Mouse (Mus musculus): Measurements from ENCODE around the gene Rab43. TPM values are rescaled to one million over a fixed set of nuclear protein-coding genes. Genes with fewer than 3 reads are reported as not detected.

The Rab43 gene
- total RNA-seq (2023; ENCODE audit: inconsistent age): 38.7 to 63.6 TPM (median 58.1 TPM) in 4 replicates

GRCm38 (mm10) chr6:87811675-87812338 lies at the start of gene Rab43:
TSS of gene Rab43 (minus strand) at chr6:87812164.

DNA sequence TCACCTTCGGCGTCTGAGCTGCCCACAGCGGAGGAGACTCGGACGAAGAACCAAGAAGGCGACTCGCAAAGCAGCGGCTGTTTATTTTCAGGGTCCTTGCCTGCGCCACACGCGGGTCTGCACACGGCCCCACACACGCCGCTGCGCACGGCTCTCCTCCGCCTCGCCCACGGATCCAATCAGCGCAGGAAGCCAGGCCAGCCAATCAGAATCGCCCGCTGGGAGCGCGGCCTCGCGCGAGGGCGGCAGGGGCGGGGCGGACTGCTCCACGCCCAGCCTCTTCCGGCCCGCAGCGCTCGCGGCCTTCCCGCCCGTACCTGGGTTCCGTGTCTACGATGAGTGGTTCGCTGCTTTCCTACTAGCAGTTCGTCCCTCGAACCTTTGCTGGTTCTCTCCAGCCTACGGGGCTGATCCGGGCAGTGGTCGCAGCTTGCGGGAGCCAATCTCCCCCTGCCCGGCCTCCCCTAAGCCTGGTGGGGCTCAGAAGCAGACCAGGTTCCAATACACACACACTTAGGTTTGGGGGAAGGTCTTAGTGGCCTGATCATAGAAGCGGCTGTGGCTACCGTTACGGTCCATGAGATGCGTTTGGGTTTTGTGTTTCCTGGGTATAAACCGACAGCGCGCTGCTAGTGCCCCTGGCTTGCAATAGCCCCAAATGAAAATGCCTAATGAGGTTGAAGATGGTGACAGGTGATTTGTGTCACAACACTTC lies 39.1 kb upstream of the Rab43 start, which contains the start of gene Cnbp:
Cnbp (minus strand) TSS at position 207 of the 715 bp plus-strand sequence.

DNA sequence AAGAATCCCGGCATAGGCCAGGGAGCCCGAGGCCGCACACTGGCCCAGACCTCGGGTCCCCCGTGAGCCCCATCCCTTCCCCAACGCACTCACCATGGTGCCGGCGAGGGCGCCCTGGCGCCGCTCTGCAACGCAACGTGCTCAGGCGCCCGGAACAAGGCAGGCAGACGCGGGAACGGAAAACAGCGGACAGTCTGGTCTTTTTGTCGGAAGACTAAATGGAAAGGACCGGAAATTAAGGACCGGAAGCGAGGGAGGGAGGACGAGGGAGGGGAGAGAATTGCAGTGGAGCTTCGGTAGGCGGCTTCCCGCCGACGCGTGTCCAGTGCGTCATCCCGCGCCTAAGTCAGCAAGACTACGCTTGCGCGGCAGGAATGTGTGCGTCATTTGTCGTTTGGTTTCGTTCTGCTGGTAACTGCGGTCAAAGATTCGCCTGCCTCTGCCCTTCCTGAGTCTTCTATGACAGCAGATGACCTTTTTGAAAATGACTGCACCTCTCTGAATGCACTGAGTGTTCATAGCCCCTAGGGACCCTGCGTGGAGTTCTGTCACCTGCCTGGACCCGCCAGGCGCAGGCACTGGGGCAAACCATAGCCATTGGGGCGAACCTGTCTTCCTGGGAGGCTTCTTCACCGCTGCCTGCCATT lies 26.7 kb upstream of the Rab43 start, which contains the start of gene Isy1:
Isy1 (minus strand) TSS at position 248 of the 647 bp plus-strand sequence.

GRCm38 (mm10) chr6:87835695-87836094 lies 23.7 kb upstream of the Rab43 start, which contains the start of gene Gm45140:
TSS of gene Gm45140 (minus strand) at chr6:87835795.

GRCm38 (mm10) chr6:87777842-87778241 lies 34.1 kb downstream of the Rab43 start, which contains the start of gene Gp9:
TSS of gene Gp9 (plus strand) at chr6:87778072.

Other genes starting within 250 kb of the Rab43 start
- gene Prokr1, start 221.4 kb downstream of the Rab43 start, total RNA-seq (2023; ENCODE audit: inconsistent age): 0.16 to 0.69 TPM (median 0.23 TPM) in 4 replicates
- gene Aplf, start 140.0 kb downstream of the Rab43 start, total RNA-seq (2023; ENCODE audit: inconsistent age): 4.6 to 5.4 TPM (median 5.1 TPM) in 4 replicates
- gene Efcc1, start 81.3 kb downstream of the Rab43 start, total RNA-seq (2023; ENCODE audit: inconsistent age): not detected in 4 replicates
- not detected in 4 replicates for gene Gp9, start 34.1 kb downstream of the Rab43 start, total RNA-seq (2023; ENCODE audit: inconsistent age)
- gene Gm45140, start 23.6 kb upstream of the Rab43 start, total RNA-seq (2023; ENCODE audit: inconsistent age): 3.3 to 9.1 TPM (median 5.8 TPM) in 4 replicates
- 88.7 to 106 TPM (median 102 TPM) in 4 replicates for gene Isy1, start 26.6 kb upstream of the Rab43 start, total RNA-seq (2023; ENCODE audit: inconsistent age)
- 577 to 630 TPM (median 588 TPM) in 4 replicates for gene Cnbp, start 38.9 kb upstream of the Rab43 start, total RNA-seq (2023; ENCODE audit: inconsistent age)
- gene Copg1, start 75.7 kb upstream of the Rab43 start, total RNA-seq (2023; ENCODE audit: inconsistent age): 135 to 152 TPM (median 137 TPM) in 4 replicates
- gene Hmces, start 101.8 kb upstream of the Rab43 start, total RNA-seq (2023; ENCODE audit: inconsistent age): 104 to 116 TPM (median 110 TPM) in 4 replicates
- 1.3 to 2.3 TPM (median 1.7 TPM) in 4 replicates for gene H1fx, start 169.5 kb upstream of the Rab43 start, total RNA-seq (2023; ENCODE audit: inconsistent age)
- 172 to 205 TPM (median 180 TPM) in 4 replicates for gene Rab7, start 233.1 kb upstream of the Rab43 start, total RNA-seq (2023; ENCODE audit: inconsistent age)